Mouse (Mus musculus): Measurements from ENCODE around the gene Irf4. TPM values are rescaled to one million over a fixed set of nuclear protein-coding genes. Genes with fewer than 3 reads are reported as not detected.

The Irf4 gene
- polyA plus RNA-seq, 1 experiment, result 2.9 TPM

DNA sequence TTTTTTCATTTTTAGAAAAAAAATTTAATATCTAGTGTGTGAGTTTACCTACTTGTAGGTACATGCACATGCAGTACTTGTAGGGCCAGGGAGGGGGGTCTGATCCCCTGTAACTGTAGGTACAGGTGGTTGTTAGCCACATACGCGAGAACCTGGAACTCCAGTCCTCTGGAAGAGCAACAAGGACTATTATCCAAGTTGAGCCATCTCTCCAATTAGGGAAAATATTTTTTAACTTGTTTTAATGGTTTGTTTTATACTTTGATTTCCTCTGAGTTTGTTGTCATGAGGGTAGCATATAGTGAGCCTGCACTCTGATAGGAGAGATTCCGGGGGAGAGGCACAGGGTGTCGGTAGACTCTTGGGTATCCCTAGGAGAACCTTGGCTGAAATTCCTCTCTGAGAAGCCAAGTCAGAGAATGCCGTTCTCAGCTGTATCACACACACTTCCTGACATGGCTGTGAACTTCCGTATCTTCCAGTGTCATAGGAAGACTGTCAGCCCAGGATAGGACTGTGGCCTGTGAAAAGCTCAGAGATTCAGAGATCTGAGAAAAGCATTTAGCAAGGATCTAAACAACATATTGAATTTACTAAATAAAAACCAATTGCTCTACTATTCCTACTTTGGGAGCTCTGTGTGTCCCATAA is 18.6 kb downstream of the Irf4 start:
- Histone ChIP-seq H3K4me1 (ENCODE audit: control insufficient read depth, insufficient read depth, low read length) (no peaks in the 10 kb centered on the region; the same call in 1 of the 2 replicates), H3K4me3 (replicated peaks; ENCODE audit: extremely low read depth, low read depth, low read length) (no peak overlapping the region)
- 56% methylated on average over 6 of the region's 6 CpGs for WGBS
- TF ChIP-seq POLR2A (IDR thresholded peaks at IDR 0.05; ENCODE audit: borderline replicate concordance, extremely low read depth, low read depth, low read length) (no peak), CTCF (IDR thresholded peaks at IDR 0.05; ENCODE audit: insufficient read depth, low read length) (no peak)
- DNase-seq, result no peak

DNA sequence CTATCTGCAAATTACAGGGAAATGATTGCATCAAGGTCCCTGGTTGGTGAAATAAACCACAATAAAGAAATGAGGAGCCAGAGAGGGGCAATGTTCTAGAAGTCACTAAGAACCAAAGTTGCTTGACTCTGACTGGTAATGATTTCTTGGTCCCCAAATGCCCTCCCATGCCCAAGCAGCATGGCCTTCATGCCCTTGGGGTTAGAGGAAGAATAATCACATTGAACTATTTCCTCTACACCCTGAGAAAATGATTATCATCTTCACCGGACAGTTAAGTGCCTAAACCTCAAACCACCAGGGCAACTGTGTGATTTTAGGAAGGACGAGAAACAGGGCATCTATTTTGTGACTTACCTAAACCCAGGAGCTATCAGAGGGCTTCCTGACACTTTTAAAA is 27.0 kb downstream of the Irf4 start:
- Histone ChIP-seq H3K4me3 (replicated peaks; ENCODE audit: extremely low read depth, low read depth, low read length) (no peak overlapping the region), H3K4me1 (ENCODE audit: control insufficient read depth, insufficient read depth, low read length) (no peaks in the 10 kb centered on the region)
- WGBS, result 75% methylated on average over 2 of the region's 2 CpGs
- TF ChIP-seq CTCF (IDR thresholded peaks at IDR 0.05; ENCODE audit: insufficient read depth, low read length) (no peak), POLR2A (IDR thresholded peaks at IDR 0.05; ENCODE audit: borderline replicate concordance, extremely low read depth, low read depth, low read length) (no peak)
- no peak for DNase-seq

DNA sequence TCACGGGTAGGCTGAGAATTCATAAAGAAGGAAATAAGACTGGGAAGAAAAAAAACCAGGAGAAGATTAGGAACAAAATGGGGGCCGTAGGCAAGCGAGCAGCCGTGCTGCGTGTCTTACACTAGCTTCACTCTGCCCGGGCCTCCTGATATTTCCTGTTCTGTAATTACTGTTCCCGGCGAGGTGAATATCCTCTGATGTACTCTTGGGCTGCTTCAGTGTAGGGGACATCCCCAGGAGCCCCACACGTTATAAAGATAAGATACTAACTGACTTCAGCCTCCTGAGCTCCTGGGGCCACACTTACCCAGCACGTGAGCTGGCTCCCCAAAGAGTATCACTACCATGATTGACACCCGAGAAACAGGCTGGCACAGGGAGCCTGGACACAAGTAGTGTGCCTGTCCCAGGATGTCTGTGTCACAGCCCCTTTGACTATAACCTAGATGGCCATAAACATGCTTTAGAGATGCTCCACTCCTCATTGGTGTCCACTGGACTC is 28.7 kb downstream of the Irf4 start:
- Histone ChIP-seq H3K4me3 (replicated peaks; ENCODE audit: extremely low read depth, low read depth, low read length) (no peak overlapping the region), H3K4me1 (ENCODE audit: control insufficient read depth, insufficient read depth, low read length) (no peaks in the 10 kb centered on the region)
- DNase-seq, result no peak
- TF ChIP-seq POLR2A (IDR thresholded peaks at IDR 0.05; ENCODE audit: borderline replicate concordance, extremely low read depth, low read depth, low read length), result no peak
- no peak for TF ChIP-seq CTCF (IDR thresholded peaks at IDR 0.05; ENCODE audit: insufficient read depth, low read length)
- WGBS, result 40% methylated on average over 11 of the region's 11 CpGs

DNA sequence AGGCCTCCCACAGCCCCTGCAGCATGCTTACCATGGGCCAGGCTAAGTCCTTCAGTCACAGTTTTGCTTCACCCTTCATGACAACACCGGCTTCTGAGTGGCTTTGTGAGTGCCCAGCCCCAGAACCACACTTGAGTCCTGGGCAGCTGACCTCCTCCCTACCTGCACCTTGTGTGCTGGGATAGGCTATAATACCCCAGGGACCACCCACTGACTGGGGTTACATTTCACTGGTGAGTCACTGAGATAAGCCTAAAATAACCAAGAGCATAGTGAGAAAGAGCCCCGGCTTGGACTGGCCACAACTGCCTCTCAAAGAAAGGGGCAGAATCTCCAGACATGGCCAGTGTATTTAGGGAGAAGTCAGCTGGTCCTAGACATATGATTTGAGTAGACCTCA is 32.9 kb downstream of the Irf4 start:
- TF ChIP-seq POLR2A (IDR thresholded peaks at IDR 0.05; ENCODE audit: borderline replicate concordance, extremely low read depth, low read depth, low read length) (no peak), CTCF (IDR thresholded peaks at IDR 0.05; ENCODE audit: insufficient read depth, low read length) (no peak)
- no peak for DNase-seq
- Histone ChIP-seq H3K4me3 (replicated peaks; ENCODE audit: extremely low read depth, low read depth, low read length) (no peak overlapping the region), H3K4me1 (ENCODE audit: control insufficient read depth, insufficient read depth, low read length) (no peaks in the 10 kb centered on the region)
- 31% methylated on average over 2 of the region's 2 CpGs for WGBS

DNA sequence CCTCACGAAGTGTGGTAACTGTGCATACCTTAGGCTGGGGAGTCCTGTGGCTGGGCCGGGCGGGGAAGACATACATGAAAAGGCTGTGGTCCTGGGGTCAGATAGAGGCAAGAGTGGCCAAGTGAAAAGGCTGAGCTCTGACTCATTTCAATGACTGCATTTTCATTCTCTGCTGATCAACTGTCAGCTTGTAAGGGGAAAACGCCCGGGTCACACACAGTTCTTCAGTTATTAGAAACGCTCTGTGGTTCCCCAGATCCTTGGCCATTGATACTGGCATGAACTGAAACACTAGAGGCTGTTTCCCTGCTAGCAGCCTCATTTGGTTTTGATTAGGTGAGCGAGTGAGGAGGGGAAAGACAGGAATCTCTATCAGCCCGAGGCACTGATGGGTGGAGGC is 33.4 kb downstream of the Irf4 start:
- Histone ChIP-seq H3K4me1 (ENCODE audit: control insufficient read depth, insufficient read depth, low read length) (no peaks in the 10 kb centered on the region), H3K4me3 (replicated peaks; ENCODE audit: extremely low read depth, low read depth, low read length) (no peak overlapping the region)
- TF ChIP-seq CTCF (IDR thresholded peaks at IDR 0.05; ENCODE audit: insufficient read depth, low read length) (no peak), POLR2A (IDR thresholded peaks at IDR 0.05; ENCODE audit: borderline replicate concordance, extremely low read depth, low read depth, low read length) (no peak)
- no peak for DNase-seq
- 58% methylated on average over 8 of the region's 8 CpGs for WGBS

DNA sequence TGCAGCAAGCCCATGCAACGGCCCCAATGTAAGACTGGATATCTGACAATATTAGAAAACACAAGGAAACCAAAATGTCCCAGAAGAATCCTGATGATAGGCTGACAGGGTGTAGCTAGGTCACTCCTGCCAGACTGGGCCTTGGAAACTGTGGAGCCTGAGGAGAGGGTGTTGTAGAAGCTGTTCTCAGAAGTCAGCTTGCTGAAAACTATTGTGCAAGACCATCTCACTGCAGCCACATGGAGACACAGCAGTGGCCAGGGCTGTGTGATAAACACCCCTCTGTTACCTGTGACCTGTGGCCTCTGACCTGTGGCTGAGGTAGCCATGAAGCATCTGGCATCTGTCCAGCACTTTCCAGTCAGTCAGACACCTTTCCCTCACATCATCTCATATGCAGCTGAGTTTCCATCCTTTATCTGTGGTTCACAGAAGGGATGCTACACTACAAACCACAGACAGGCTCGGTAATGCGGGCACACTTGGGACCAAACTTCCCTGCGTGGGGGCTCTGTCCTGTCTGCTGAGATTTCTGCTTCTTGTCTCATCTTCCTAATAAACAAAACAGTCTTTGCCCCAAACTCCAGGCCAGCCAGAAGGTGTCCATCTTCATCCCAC is 36.5 kb downstream of the Irf4 start:
- TF ChIP-seq POLR2A (IDR thresholded peaks at IDR 0.05; ENCODE audit: borderline replicate concordance, extremely low read depth, low read depth, low read length) (no peak), CTCF (IDR thresholded peaks at IDR 0.05; ENCODE audit: insufficient read depth, low read length) (no peak)
- 77% methylated on average over 4 of the region's 4 CpGs for WGBS
- H3K4me1 ChIP-seq (ENCODE audit: control insufficient read depth, insufficient read depth, low read length), result no peaks in the 10 kb centered on the region
- no peak overlapping the region for H3K4me3 ChIP-seq (replicated peaks; ENCODE audit: extremely low read depth, low read depth, low read length)
- no peak for DNase-seq

DNA sequence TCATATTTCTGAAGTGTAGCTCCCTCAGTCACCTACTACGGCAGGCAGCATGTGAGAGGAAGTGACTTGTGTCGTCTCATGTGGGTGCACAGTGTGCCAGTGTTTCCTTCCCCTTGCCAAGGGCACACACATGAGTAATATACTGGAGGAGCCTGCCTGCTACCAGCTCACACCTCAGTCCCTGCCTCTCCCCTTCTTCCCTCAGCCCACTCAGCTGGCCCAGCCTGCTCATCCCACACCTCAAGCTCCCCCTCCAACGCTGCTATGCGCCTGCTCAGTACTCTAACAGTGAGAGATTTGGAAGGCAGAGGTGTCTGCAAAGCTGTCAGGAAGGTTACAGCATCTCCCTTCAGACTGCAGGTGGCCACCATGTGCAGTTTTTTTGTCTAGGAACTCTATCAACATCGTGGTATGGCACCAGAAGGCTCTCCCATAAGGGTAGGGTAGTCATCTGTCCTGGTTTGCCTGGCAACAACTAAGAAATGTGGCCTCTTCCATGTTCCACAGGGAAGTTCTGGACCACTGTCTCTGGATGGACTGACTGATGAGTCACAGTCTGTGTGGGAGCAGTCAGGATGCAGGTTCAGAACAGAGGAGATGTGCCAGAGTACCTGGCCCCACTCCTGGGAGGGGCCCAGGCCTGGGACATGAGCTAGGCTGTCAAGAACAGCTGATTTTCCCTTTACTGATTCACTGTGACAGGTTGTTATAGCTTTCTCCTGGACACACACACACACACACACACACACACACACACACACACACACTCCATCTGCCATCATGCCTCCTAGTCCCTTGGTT is 37.4 kb downstream of the Irf4 start:
- no peak for DNase-seq
- Histone ChIP-seq H3K4me3 (replicated peaks; ENCODE audit: extremely low read depth, low read depth, low read length) (no peak overlapping the region), H3K4me1 (ENCODE audit: control insufficient read depth, insufficient read depth, low read length) (no peaks in the 10 kb centered on the region)
- no peak for TF ChIP-seq POLR2A (IDR thresholded peaks at IDR 0.05; ENCODE audit: borderline replicate concordance, extremely low read depth, low read depth, low read length)
- TF ChIP-seq CTCF (IDR thresholded peaks at IDR 0.05; ENCODE audit: insufficient read depth, low read length), result no peak
- WGBS, result 58% methylated on average over 5 of the region's 5 CpGs

DNA sequence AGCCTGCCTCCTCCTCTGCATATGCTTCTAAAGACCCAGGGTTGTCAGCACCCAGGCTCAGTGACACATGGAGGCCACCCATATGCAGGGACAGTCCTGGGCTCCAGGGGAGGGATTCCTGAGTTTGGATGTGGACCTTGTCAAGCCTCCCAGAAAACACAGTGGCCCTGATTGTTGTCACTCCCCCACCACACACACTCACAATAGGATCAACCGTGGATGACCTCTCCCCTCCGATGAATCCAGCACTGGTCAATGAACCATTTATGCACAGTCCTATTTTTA is 38.0 kb downstream of the Irf4 start:
- TF ChIP-seq POLR2A (IDR thresholded peaks at IDR 0.05; ENCODE audit: borderline replicate concordance, extremely low read depth, low read depth, low read length) (no peak), CTCF (IDR thresholded peaks at IDR 0.05; ENCODE audit: insufficient read depth, low read length) (no peak)
- no peak for DNase-seq
- Histone ChIP-seq H3K4me3 (replicated peaks; ENCODE audit: extremely low read depth, low read depth, low read length) (no peak overlapping the region), H3K4me1 (ENCODE audit: control insufficient read depth, insufficient read depth, low read length) (no peaks in the 10 kb centered on the region)
- WGBS, result 85% methylated on average over 2 of the region's 2 CpGs

DNA sequence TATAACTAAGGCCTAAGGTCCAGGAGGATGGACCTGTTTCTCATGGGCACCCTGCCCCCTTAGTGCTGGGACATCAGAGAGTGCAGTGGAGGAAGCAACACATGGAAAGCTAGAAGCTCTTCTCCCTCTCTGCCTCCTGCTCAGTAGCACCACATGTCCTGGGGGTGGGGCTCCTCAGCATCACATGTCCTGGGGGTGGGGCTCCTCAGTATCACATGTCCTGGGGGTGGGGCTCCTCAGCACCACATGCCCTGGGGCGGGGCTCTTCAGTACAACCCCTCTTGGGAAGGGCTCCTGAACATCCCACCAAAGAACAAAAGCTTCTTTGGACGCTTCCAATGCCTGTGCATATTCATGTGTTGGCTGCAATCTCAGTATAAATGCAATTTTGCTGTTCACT is 38.5 kb downstream of the Irf4 start:
- 84% methylated on average over 2 of the region's 2 CpGs for WGBS
- no peak for DNase-seq
- Histone ChIP-seq H3K4me3 (replicated peaks; ENCODE audit: extremely low read depth, low read depth, low read length) (no peak overlapping the region), H3K4me1 (ENCODE audit: control insufficient read depth, insufficient read depth, low read length) (no peaks in the 10 kb centered on the region)
- TF ChIP-seq POLR2A (IDR thresholded peaks at IDR 0.05; ENCODE audit: borderline replicate concordance, extremely low read depth, low read depth, low read length), result no peak
- TF ChIP-seq CTCF (IDR thresholded peaks at IDR 0.05; ENCODE audit: insufficient read depth, low read length), result no peak

Measured in lung, adult 2 months (tissue).